ENCODE assay signal across 9 mouse cellular contexts in genomic region chr2:24888895-24889294, GRCm38 (mm10). TPM values are rescaled to one million over a fixed set of nuclear protein-coding genes. Genes with fewer than 3 reads are reported as not detected.
A peak's percentile ranks its signal among the peaks of the same experiment; 100 is the strongest.
DNase-seq lines count a peak whose midpoint lies in the region; TF ChIP-seq lines count a peak whose summit lies in the region.
"Had no signal": no experiment of that assay in that cellular context is flagged by ENCODE, and none has a peak within 500 bp of the region (broad histone marks: within the 10 kb centered on the region; RNA-seq: fewer than 3 reads in every experiment).

No protein-coding gene starts in this region.

- intact Hi-C loops in heart, adult 2 months (cut with DNase I) = no loop called here

- no peak overlapping the region for H3K9ac ChIP-seq in heart, adult 2 months (ENCODE audit: low read depth, low read length)

- H3K36me3 ChIP-seq in heart, adult 2 months (ENCODE audit: control insufficient read depth, insufficient read depth, low read length) = peaks cover 12% of the 10 kb centered on the region
- no peaks in the 10 kb centered on the region for H3K36me3 ChIP-seq in splenic B cell, adult 2 months (ENCODE audit: control insufficient read depth, insufficient read depth, low read length, poor library complexity, severe bottlenecking)

- no peaks in the 10 kb centered on the region for H3K27me3 ChIP-seq in heart, adult 2 months (ENCODE audit: control insufficient read depth, insufficient read depth, low read length)
- H3K27me3 ChIP-seq in splenic B cell, adult 2 months (ENCODE audit: control insufficient read depth, insufficient read depth, low read length, poor library complexity, severe bottlenecking) = no peaks in the 10 kb centered on the region

- TF ChIP-seq CTCF in heart, adult 2 months (IDR thresholded peaks at IDR 0.05) = peak; percentile 54

- no peak overlapping the region for H3K27ac ChIP-seq in heart, adult 2 months

- no peak for TF ChIP-seq POLR2A in heart, adult 2 months (IDR thresholded peaks at IDR 0.05; ENCODE audit: insufficient read depth, low read depth, low read length)

- no peak for TF ChIP-seq EP300 in heart, adult 2 months (IDR thresholded peaks at IDR 0.05; ENCODE audit: insufficient read depth, low read depth, low read length)

- H3K79me2 ChIP-seq in heart, adult 2 months (replicated peaks; ENCODE audit: control insufficient read depth, insufficient read depth, low read length) = 0 out of 2 replicates have a peak, but pooled peaks cover 3% of the 10 kb centered on the region

- H3K4me3 ChIP-seq in heart, adult 2 months = no peak overlapping the region
- H3K4me3 ChIP-seq: myocyte had no signal

- no peak for DNase-seq in heart, adult 2 months
- no peak for DNase-seq in heart, adult 9 months (ENCODE audit: low spot score in 2 of 2)
- peak; percentile 47 for DNase-seq in testis, postnatal 10 days (ENCODE audit: low spot score)
- DNase-seq in testis, postnatal 14 days (ENCODE audit: low spot score) = no peak
- DNase-seq in c-Kit-positive CD71-positive TER-119-negative erythroid progenitor cells, embryonic 14.5 days (ENCODE audit: low read depth) = peak; percentile 52
- DNase-seq in splenic B cell, adult 2 months (ENCODE audit: low read depth, low spot score) = peak; percentile 48
- no peak for DNase-seq in right cerebral cortex, postnatal 14 days
- DNase-seq in frontal cortex, postnatal 14 days (ENCODE audit: low spot score in 2 of 2) = no peak

- peaks cover 15% of the 10 kb centered on the region for H3K4me1 ChIP-seq in heart, adult 2 months (ENCODE audit: control insufficient read depth, insufficient read depth, low read length)

- 77% methylated on average over 5 of the region's 5 CpGs for WGBS in heart, adult 2 months

RNA-seq across cellular contexts. Expression of gene Ehmt1, which starts 30.5 kb away (rescaled TPM):
- 10 to 100 TPM; 29.8 to 33.2 TPM for total RNA-seq in heart, adult 2 months (2021)
- polyA plus RNA-seq in heart, adult 2 months (2012; rRNA removed) = 27.0 and 47.8 TPM in 2 replicates

RNA-seq across cellular contexts. Expression of gene Arrdc1, which starts 46.2 kb away (rescaled TPM):
- 1 to 10 TPM; 4.5 to 5.7 TPM for total RNA-seq in heart, adult 2 months (2021)
- polyA plus RNA-seq in heart, adult 2 months (2012; rRNA removed) = 21.8 and 27.1 TPM in 2 replicates

Comparison
In these comparisons a context has a peak if more than half of its experiments do, and no peak if none do; other contexts are left out.
1. DNase-seq: peak in testis, postnatal 10 days (single experiment), c-Kit-positive CD71-positive TER-119-negative erythroid progenitor cells, embryonic 14.5 days (single experiment) and splenic B cell, adult 2 months (single experiment); none in heart, adult 2 months (0 of 2), heart, adult 9 months (0 of 2), testis, postnatal 14 days (single experiment), right cerebral cortex, postnatal 14 days (single experiment) and frontal cortex, postnatal 14 days (0 of 2).